29 mouse cellular contexts compared by ENCODE assay signal in genomic region chr10:45339106-45339505, GRCm38 (mm10). TPM values are rescaled to one million over a fixed set of nuclear protein-coding genes. Genes with fewer than 3 reads are reported as not detected.
DNase-seq lines count a peak whose midpoint lies in the region; ATAC-seq and TF ChIP-seq lines count a peak whose summit lies in the region.
"Had no signal": no experiment of that assay in that cellular context is flagged by ENCODE, and none has a peak within 500 bp of the region (broad histone marks: within the 10 kb centered on the region; RNA-seq: fewer than 3 reads in every experiment).

No protein-coding gene starts in this region.

- no peak for TF ChIP-seq EP300 in heart, postnatal 0 days (IDR thresholded peaks at IDR 0.05; ENCODE audit: low read depth)

- peak overlapping the region in 1 of 2 experiments; percentile 91; a peak in 3 of 4 replicates for H3K4me3 ChIP-seq in heart, embryonic 14.5 days (ENCODE audit: control insufficient read depth in 1 of 2, insufficient read depth in 1 of 2, low read depth in 1 of 2, low read length in 2 of 2)
- H3K4me3 ChIP-seq in heart, postnatal 0 days (ENCODE audit: low read depth, low read length): peak overlapping the region; percentile 26; the same call in 1 of the 2 replicates
- H3K4me3 ChIP-seq: embryonic facial prominence, embryonic 10.5 days; embryonic facial prominence, embryonic 13.5 days; erythroblast, embryonic 14.5 days; forebrain, embryonic 12.5 days; hindbrain, embryonic 10.5 days; hindbrain, embryonic 13.5 days; intestine, embryonic 15.5 days; kidney, embryonic 15.5 days had no signal

- WGBS in heart, embryonic 14.5 days: 53% methylated on average over 7 of the region's 7 CpGs
- WGBS in heart, postnatal 0 days: 27% methylated on average over 7 of the region's 7 CpGs

- no peak for TF ChIP-seq CTCF in heart, postnatal 0 days (IDR thresholded peaks at IDR 0.05; ENCODE audit: low read depth)

- H3K4me2 ChIP-seq in heart, embryonic 14.5 days (ENCODE audit: low read length): peak overlapping the region; percentile 64
- peak overlapping the region; percentile 56 for H3K4me2 ChIP-seq in heart, postnatal 0 days (ENCODE audit: low read depth, low read length)
- H3K4me2 ChIP-seq: embryonic facial prominence, embryonic 13.5 days; forebrain, embryonic 12.5 days; hindbrain, embryonic 13.5 days; intestine, embryonic 15.5 days; kidney, embryonic 15.5 days had no signal

- peak overlapping the region; percentile 29 to 57; a peak in 3 of 4 replicates for H3K27ac ChIP-seq in heart, embryonic 14.5 days (replicated peaks in 1 of 2; ENCODE audit: control insufficient read depth in 1 of 2, insufficient read depth in 1 of 2, low read depth in 2 of 2, low read length in 2 of 2)
- peak overlapping the region; percentile 43 for H3K27ac ChIP-seq in heart, postnatal 0 days (ENCODE audit: low read depth)
- H3K27ac ChIP-seq: embryonic facial prominence, embryonic 10.5 days; embryonic facial prominence, embryonic 13.5 days; forebrain, embryonic 12.5 days; hindbrain, embryonic 10.5 days; hindbrain, embryonic 13.5 days; intestine, embryonic 15.5 days; kidney, embryonic 15.5 days had no signal

- H3K9ac ChIP-seq in heart, embryonic 14.5 days (ENCODE audit: low read length): peak overlapping the region; percentile 66; the same call in 1 of the 2 replicates
- no peak overlapping the region for H3K9ac ChIP-seq in heart, postnatal 0 days (replicated peaks; ENCODE audit: low read depth, low read length)
- H3K9ac ChIP-seq: embryonic facial prominence, embryonic 13.5 days; forebrain, embryonic 12.5 days; hindbrain, embryonic 13.5 days; intestine, embryonic 15.5 days; kidney, embryonic 15.5 days had no signal

- peaks cover 2% of the 10 kb centered on the region; the same call in 1 of the 2 replicates for H3K9me3 ChIP-seq in heart, embryonic 14.5 days (ENCODE audit: control insufficient read depth, low read length)
- H3K9me3 ChIP-seq in heart, postnatal 0 days (replicated peaks; ENCODE audit: control insufficient read depth, low read length): no peaks in the 10 kb centered on the region
- H3K9me3 ChIP-seq: embryonic facial prominence, embryonic 13.5 days; forebrain, embryonic 12.5 days; hindbrain, embryonic 10.5 days; hindbrain, embryonic 13.5 days; intestine, embryonic 15.5 days; kidney, embryonic 15.5 days had no signal

- DNase-seq in heart, adult 11 months: peak; percentile 63
- no peak for DNase-seq in heart, adult 18-20 months
- no peak for DNase-seq in heart, postnatal 10 days
- DNase-seq in heart, postnatal 0 days (ENCODE audit: low spot score): no peak
- DNase-seq in heart, adult 9 months (ENCODE audit: low spot score in 2 of 2): no peak
- DNase-seq: adrenal gland, adult 2 months; adrenal gland, postnatal 14 days; cerebellum, adult 11-12 months; cerebellum, adult 8-10 months; cerebellum, postnatal 10 days; cerebellum, postnatal 36 days; embryo, embryonic 11 days; gastrocnemius, postnatal 10 days; gastrocnemius, postnatal 36 days; kidney, adult 11 months; kidney, adult 8-10 months had no signal

- no peak for ATAC-seq in heart, embryonic 14.5 days (ENCODE audit: insufficient number of reproducible peaks, insufficient read depth, low FRiP score, low read depth)
- ATAC-seq in heart, postnatal 0 days (ENCODE audit: insufficient read depth, low read depth): no peak
- ATAC-seq: CD4-positive, CD25-positive, alpha-beta regulatory T cell, adult 4 months; hindbrain, embryonic 16.5 days; intestine, embryonic 15.5 days had no signal

- intact Hi-C loops in heart, postnatal 10 days (cut with DNase I): no loop called here

- peaks cover 49% of the 10 kb centered on the region for H3K36me3 ChIP-seq in heart, embryonic 14.5 days (ENCODE audit: control insufficient read depth, insufficient read depth, low read length)
- H3K36me3 ChIP-seq in heart, postnatal 0 days (replicated peaks; ENCODE audit: control insufficient read depth, insufficient read depth, low read length): peaks cover 22% of the 10 kb centered on the region
- H3K36me3 ChIP-seq: embryonic facial prominence, embryonic 13.5 days; forebrain, embryonic 12.5 days; hindbrain, embryonic 13.5 days; intestine, embryonic 15.5 days; kidney, embryonic 15.5 days had no signal

- H3K4me1 ChIP-seq in heart, embryonic 14.5 days (ENCODE audit: control insufficient read depth in 2 of 2, insufficient read depth in 2 of 2, low read length in 2 of 2): peaks cover 0 to 12% of the 10 kb centered on the region in 2 experiments; a peak in 2 of 4 replicates
- H3K4me1 ChIP-seq in heart, postnatal 0 days (ENCODE audit: control insufficient read depth, insufficient read depth): no peaks in the 10 kb centered on the region
- H3K4me1 ChIP-seq: embryonic facial prominence, embryonic 10.5 days; embryonic facial prominence, embryonic 13.5 days; forebrain, embryonic 12.5 days; hindbrain, embryonic 13.5 days had no signal

- no peaks in the 10 kb centered on the region for H3K27me3 ChIP-seq in heart, embryonic 14.5 days (ENCODE audit: control insufficient read depth, insufficient read depth, low read length)
- H3K27me3 ChIP-seq in heart, postnatal 0 days (ENCODE audit: control insufficient read depth, insufficient read depth, low read length): peaks cover 11% of the 10 kb centered on the region; the same call in 1 of the 2 replicates

RNA-seq across cellular contexts. Expression of gene Bves, which starts 3.5 kb away (rescaled TPM):
- total RNA-seq in heart, adult 18-20 months (2021): 10 to 100 TPM; 29.4 to 33.8 TPM
- polyA plus RNA-seq in heart, embryonic 14.5 days (2014; fragmentation: Nextera tagmentation; extraction: Ambion mirVana): 123 and 138 TPM in 2 replicates
- total RNA-seq in heart, postnatal 10 days (2021): 10 to 100 TPM; 47.9 to 50.7 TPM
- 113 and 121 TPM in 2 replicates for total RNA-seq in heart, postnatal 0 days (2014; rRNA removed; ENCODE audit: low replicate concordance)
- polyA plus RNA-seq in heart, postnatal 0 days (2015; fragmentation: Nextera tagmentation; extraction: Ambion mirVana): 85.0 and 90.0 TPM in 2 replicates
- total RNA-seq: granulocyte monocyte progenitor cell, adult 5-6 weeks; MEL had no signal
- polyA plus RNA-seq: CD4-positive, CD25-positive, alpha-beta regulatory T cell, adult 4 months; erythroblast, embryonic 14.5 days had no signal
